ENCODE assay signal across 9 mouse cellular contexts in genomic region chr8:61756971-61757965, GRCm38 (mm10).
DNase-seq lines count a peak whose midpoint lies in the region; ATAC-seq lines count a peak whose summit lies in the region.
"Had no signal": no experiment of that assay in that cellular context is flagged by ENCODE, and none has a peak within 500 bp of the region (broad histone marks: within the 10 kb centered on the region; RNA-seq: fewer than 3 reads in every experiment).

No protein-coding gene starts in this region.

- H3K27ac ChIP-seq in embryonic facial prominence, embryonic 15.5 days (replicated peaks), result peak overlapping the region; percentile 75
- no peak overlapping the region for H3K27ac ChIP-seq in intestine, embryonic 15.5 days

- 11% methylated on average over 18 of the region's 18 CpGs for WGBS in embryonic facial prominence, embryonic 15.5 days
- 32% methylated on average over 18 of the region's 18 CpGs for WGBS in intestine, embryonic 15.5 days

- no peak overlapping the region for H3K9ac ChIP-seq in embryonic facial prominence, embryonic 15.5 days
- H3K9ac ChIP-seq in intestine, embryonic 15.5 days, result no peak overlapping the region

- no peaks in the 10 kb centered on the region for H3K27me3 ChIP-seq in embryonic facial prominence, embryonic 15.5 days
- H3K27me3 ChIP-seq in intestine, embryonic 15.5 days (replicated peaks), result no peaks in the 10 kb centered on the region

- H3K4me3 ChIP-seq in embryonic facial prominence, embryonic 15.5 days (replicated peaks), result peak overlapping the region; percentile 63
- H3K4me3 ChIP-seq in intestine, embryonic 15.5 days (replicated peaks), result no peak overlapping the region

- peaks cover 12% of the 10 kb centered on the region for H3K36me3 ChIP-seq in embryonic facial prominence, embryonic 15.5 days
- H3K36me3 ChIP-seq in intestine, embryonic 15.5 days, result no peaks in the 10 kb centered on the region

- ATAC-seq in embryonic facial prominence, embryonic 15.5 days (ENCODE audit: insufficient number of reproducible peaks, low FRiP score, low TSS enrichment, low read depth), result peak; percentile 77
- no peak for ATAC-seq in intestine, embryonic 15.5 days

- DNase-seq in kidney, postnatal 14 days, result peak; percentile 28
- no peak for DNase-seq in kidney, adult 11 months
- peak; percentile 64 for DNase-seq in retina, embryonic 14.5 days (ENCODE audit: low spot score)
- DNase-seq in thymus, postnatal 25 days, result no peak
- DNase-seq in layer of hippocampus, adult 11-12 months (ENCODE audit: low spot score), result no peak
- DNase-seq in cerebellum, postnatal 10 days, result no peak
- DNase-seq: lung, postnatal 14 days had no signal

- H3K9me3 ChIP-seq in embryonic facial prominence, embryonic 15.5 days (replicated peaks), result no peaks in the 10 kb centered on the region
- no peaks in the 10 kb centered on the region for H3K9me3 ChIP-seq in intestine, embryonic 15.5 days

- H3K4me2 ChIP-seq in embryonic facial prominence, embryonic 15.5 days (replicated peaks), result peak overlapping the region; percentile 63
- H3K4me2 ChIP-seq in intestine, embryonic 15.5 days (replicated peaks), result peak overlapping the region; percentile 27

- peaks cover 30% of the 10 kb centered on the region for H3K4me1 ChIP-seq in embryonic facial prominence, embryonic 15.5 days
- H3K4me1 ChIP-seq in intestine, embryonic 15.5 days (replicated peaks), result 0 out of 2 replicates have a peak, but pooled peaks cover 11% of the 10 kb centered on the region

Comparison
In these comparisons a context has a peak if more than half of its experiments do, and no peak if none do; other contexts are left out.
1. DNase-seq: peak in kidney, postnatal 14 days (single experiment) and retina, embryonic 14.5 days (single experiment); none in kidney, adult 11 months (single experiment), thymus, postnatal 25 days (single experiment), layer of hippocampus, adult 11-12 months (single experiment) and cerebellum, postnatal 10 days (0 of 2).